Mouse (Mus musculus): Measurements from ENCODE around the gene Def6.

GRCm38 (mm10) chr17:28188313-28188712 is 19.3 kb upstream of the Def6 start:
- no peak for TF ChIP-seq CTCF (conservative IDR thresholded peaks at IDR 0.05; ENCODE audit: low read length)
- no peak for TF ChIP-seq NANOG (IDR thresholded peaks at IDR 0.05; ENCODE audit: borderline replicate concordance, low read length)
